Mouse (Mus musculus): ENCODE measurements at regions not wholly inside any gene's neighbourhood (a gene's known extent, or its start where the extent isn't known, plus 50 kb on each side); places are given as distances from the start of the nearest gene placed in this dataset.
A peak's percentile ranks its signal among the peaks of the same experiment; 100 is the strongest.

GRCm38 (mm10) chr3:137775076-137775849 is 89.0 kb upstream of the H2afz start:
- 59% methylated on average over 6 of the region's 6 CpGs for WGBS
- Histone ChIP-seq H3K27me3 (ENCODE audit: control insufficient read depth, insufficient read depth, low read length) (no peaks in the 10 kb centered on the region), H3K36me3 (ENCODE audit: control insufficient read depth, insufficient read depth, low read length) (no peaks in the 10 kb centered on the region), H3K4me1 (ENCODE audit: control insufficient read depth, insufficient read depth, insufficient read length) (no peaks in the 10 kb centered on the region; the same call in 1 of the 2 replicates), H3K4me3 (ENCODE audit: extremely low read depth, insufficient read depth, insufficient read length) (no peak overlapping the region), H3K27ac (ENCODE audit: insufficient read depth, low read length) (no peak overlapping the region)
- DNase-seq (ENCODE audit: low read depth in 1 of 2, low spot score in 2 of 2) = peak in 1 of 2 experiments; percentile 39
- TF ChIP-seq CTCF (IDR thresholded peaks at IDR 0.05; ENCODE audit: extremely low read depth, insufficient read depth, insufficient read length, insufficient replicate concordance) = no peak
- TF ChIP-seq POLR2A (IDR thresholded peaks at IDR 0.05; ENCODE audit: low read depth, low read length) = no peak

GRCm38 (mm10) chr3:137778113-137778512 is 86.2 kb upstream of the H2afz start:
- Histone ChIP-seq H3K4me1 (ENCODE audit: control insufficient read depth, insufficient read depth, insufficient read length) (no peaks in the 10 kb centered on the region; the same call in 1 of the 2 replicates), H3K36me3 (ENCODE audit: control insufficient read depth, insufficient read depth, low read length) (no peaks in the 10 kb centered on the region), H3K4me3 (ENCODE audit: extremely low read depth, insufficient read depth, insufficient read length) (no peak overlapping the region), H3K27ac (ENCODE audit: insufficient read depth, low read length) (no peak overlapping the region), H3K27me3 (ENCODE audit: control insufficient read depth, insufficient read depth, low read length) (no peaks in the 10 kb centered on the region)
- DNase-seq (ENCODE audit: low read depth in 1 of 2, low spot score in 2 of 2) = peak; percentile 6 to 27
- TF ChIP-seq POLR2A (IDR thresholded peaks at IDR 0.05; ENCODE audit: low read depth, low read length) = no peak
- no peak for TF ChIP-seq CTCF (IDR thresholded peaks at IDR 0.05; ENCODE audit: extremely low read depth, insufficient read depth, insufficient read length, insufficient replicate concordance)
- WGBS = 30% methylated on average over 7 of the region's 7 CpGs

GRCm38 (mm10) chr3:137780029-137780428 is 84.3 kb upstream of the H2afz start:
- WGBS = 37% methylated on average over 11 of the region's 11 CpGs
- no peaks in the 10 kb centered on the region; the same call in 1 of the 2 replicates for H3K4me1 ChIP-seq (ENCODE audit: control insufficient read depth, insufficient read depth, insufficient read length)
- no peak for DNase-seq (ENCODE audit: low read depth in 1 of 2, low spot score in 2 of 2)
- H3K27ac ChIP-seq (ENCODE audit: insufficient read depth, low read length) = no peak overlapping the region
- no peak overlapping the region for H3K4me3 ChIP-seq (ENCODE audit: extremely low read depth, insufficient read depth, insufficient read length)
- no peaks in the 10 kb centered on the region for H3K27me3 ChIP-seq (ENCODE audit: control insufficient read depth, insufficient read depth, low read length)
- no peak for TF ChIP-seq CTCF (IDR thresholded peaks at IDR 0.05; ENCODE audit: extremely low read depth, insufficient read depth, insufficient read length, insufficient replicate concordance)
- TF ChIP-seq POLR2A (IDR thresholded peaks at IDR 0.05; ENCODE audit: low read depth, low read length) = no peak
- no peaks in the 10 kb centered on the region for H3K36me3 ChIP-seq (ENCODE audit: control insufficient read depth, insufficient read depth, low read length)

- H3K27ac ChIP-seq (ENCODE audit: insufficient read depth, low read length) = no peak overlapping the region
These were observed 81.5 kb upstream of the H2afz start for GRCm38 (mm10) chr3:137782836-137783235.

GRCm38 (mm10) chr3:137783937-137784911 is 80.1 kb upstream of the H2afz start:
- WGBS = 72% methylated on average over 7 of the region's 7 CpGs
- no peaks in the 10 kb centered on the region for H3K36me3 ChIP-seq (ENCODE audit: control insufficient read depth, insufficient read depth, low read length)
- H3K27me3 ChIP-seq (ENCODE audit: control insufficient read depth, insufficient read depth, low read length) = no peaks in the 10 kb centered on the region
- no peak for DNase-seq (ENCODE audit: low read depth in 1 of 2, low spot score in 2 of 2)
- TF ChIP-seq CTCF (IDR thresholded peaks at IDR 0.05; ENCODE audit: extremely low read depth, insufficient read depth, insufficient read length, insufficient replicate concordance) = no peak
- TF ChIP-seq POLR2A (IDR thresholded peaks at IDR 0.05; ENCODE audit: low read depth, low read length) = no peak
- H3K4me1 ChIP-seq (ENCODE audit: control insufficient read depth, insufficient read depth, insufficient read length) = no peaks in the 10 kb centered on the region
- H3K27ac ChIP-seq (ENCODE audit: insufficient read depth, low read length) = no peak overlapping the region
- no peak overlapping the region for H3K4me3 ChIP-seq (ENCODE audit: extremely low read depth, insufficient read depth, insufficient read length)

More at GRCm38 (mm10) chr3:137782836-137783235, 81.5 kb upstream of the H2afz start:
- Histone ChIP-seq H3K36me3 (ENCODE audit: control insufficient read depth, insufficient read depth, low read length) (no peaks in the 10 kb centered on the region), H3K4me1 (ENCODE audit: control insufficient read depth, insufficient read depth, insufficient read length) (no peaks in the 10 kb centered on the region), H3K27me3 (ENCODE audit: control insufficient read depth, insufficient read depth, low read length) (no peaks in the 10 kb centered on the region), H3K4me3 (ENCODE audit: extremely low read depth, insufficient read depth, insufficient read length) (no peak overlapping the region)
- 77% methylated on average over 5 of the region's 5 CpGs for WGBS
- no peak for DNase-seq (ENCODE audit: low read depth in 1 of 2, low spot score in 2 of 2)
- TF ChIP-seq POLR2A (IDR thresholded peaks at IDR 0.05; ENCODE audit: low read depth, low read length) (no peak), CTCF (IDR thresholded peaks at IDR 0.05; ENCODE audit: extremely low read depth, insufficient read depth, insufficient read length, insufficient replicate concordance) (no peak)

GRCm38 (mm10) chr3:137785224-137785623 is 79.1 kb upstream of the H2afz start:
- TF ChIP-seq POLR2A (IDR thresholded peaks at IDR 0.05; ENCODE audit: low read depth, low read length) (no peak), CTCF (IDR thresholded peaks at IDR 0.05; ENCODE audit: extremely low read depth, insufficient read depth, insufficient read length, insufficient replicate concordance) (no peak)
- Histone ChIP-seq H3K4me3 (ENCODE audit: extremely low read depth, insufficient read depth, insufficient read length) (no peak overlapping the region), H3K27me3 (ENCODE audit: control insufficient read depth, insufficient read depth, low read length) (no peaks in the 10 kb centered on the region), H3K36me3 (ENCODE audit: control insufficient read depth, insufficient read depth, low read length) (no peaks in the 10 kb centered on the region), H3K27ac (ENCODE audit: insufficient read depth, low read length) (no peak overlapping the region), H3K4me1 (ENCODE audit: control insufficient read depth, insufficient read depth, insufficient read length) (no peaks in the 10 kb centered on the region)
- 87% methylated on average over 7 of the region's 7 CpGs for WGBS
- no peak for DNase-seq (ENCODE audit: low read depth in 1 of 2, low spot score in 2 of 2)

Data from spleen, adult 2 months (tissue).